Mouse (Mus musculus) embryo, embryonic 10 days (tissue): Measurements from ENCODE around the gene Olfr221.
"Not testable (repeated sequence)": the region's sequence is repeated elsewhere in the genome, so short reads cannot be mapped to it uniquely, and the experiment has no call there.

ENCODE experiments used
- DNase-seq: peaks from one replicate; pipeline ENCODE4 v3.0.0-alpha.2; 2015; ENCODE audit warnings: low spot score

Olfr221 gene

DNA sequence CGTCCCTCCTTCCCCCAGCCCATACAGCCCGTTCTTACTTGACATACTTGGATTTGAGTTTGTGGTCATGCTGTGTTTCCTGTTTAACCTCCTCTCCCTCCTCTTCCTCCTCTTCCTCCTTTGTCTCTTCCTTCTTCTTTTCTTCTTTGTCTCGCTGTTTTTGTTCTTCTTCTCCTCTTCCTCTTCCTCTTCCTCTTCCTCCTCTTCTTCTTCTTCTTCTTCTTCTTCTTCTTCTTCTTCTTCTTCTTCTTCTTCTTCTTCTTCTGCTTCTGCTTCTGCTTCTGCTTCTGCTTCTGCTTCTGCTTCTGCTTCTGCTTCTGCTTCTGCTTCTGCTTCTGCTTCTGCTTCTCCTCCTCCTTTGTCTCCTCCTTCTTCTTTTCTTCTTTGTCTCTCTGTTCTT lies at the start of gene Olfr221:
Gene Olfr221, minus strand, starts transcription at position 101 of the 400 bp plus-strand sequence.
- DNase-seq, result not testable (repeated sequence)

DNA sequence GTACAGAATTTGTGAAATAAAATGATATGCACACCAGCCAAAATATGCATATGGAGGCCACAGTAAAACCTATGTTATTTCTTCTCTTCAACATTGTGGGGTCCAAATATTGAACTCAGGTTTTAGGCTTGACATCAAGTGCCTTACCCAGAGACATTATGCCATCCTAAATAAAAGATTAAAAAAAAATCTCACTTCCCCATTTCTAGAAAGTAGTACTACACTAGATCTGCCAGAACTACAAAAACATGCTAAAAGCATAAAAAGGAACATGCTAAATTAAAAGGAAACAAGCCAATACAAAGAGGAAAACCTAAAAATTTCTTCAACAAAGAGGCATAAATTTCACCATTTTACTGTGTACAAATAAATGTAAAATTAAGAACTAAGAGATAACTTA lies 40.8 kb upstream of the Olfr221 start:
- no peak for DNase-seq

DNA sequence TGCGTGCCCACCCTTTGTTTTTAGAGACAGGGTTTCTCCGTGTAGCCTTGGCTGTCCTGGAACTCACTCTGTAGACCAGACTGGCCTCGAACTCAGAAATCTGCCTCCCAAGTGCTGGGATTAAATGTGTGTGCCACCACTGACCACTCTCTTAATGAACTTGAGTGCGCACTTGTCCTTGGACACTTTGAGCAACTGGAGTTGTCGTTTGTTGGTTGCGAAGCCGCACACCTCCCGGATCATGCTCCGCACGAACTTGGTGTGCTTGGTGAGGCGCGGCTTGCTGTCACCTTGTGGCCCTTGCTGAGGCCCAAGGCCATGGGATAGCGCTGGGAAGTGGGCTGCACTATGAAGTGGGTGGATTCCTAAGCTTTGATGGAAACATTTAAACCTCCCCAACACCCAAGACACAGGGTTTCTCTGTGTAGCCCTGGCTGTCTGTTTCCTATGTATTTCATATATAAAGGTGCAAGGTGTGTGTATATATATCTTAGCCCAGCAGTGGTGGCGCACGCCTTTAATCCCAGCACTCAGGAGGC lies 29.4 kb upstream of the Olfr221 start:
- no peak for DNase-seq

DNA sequence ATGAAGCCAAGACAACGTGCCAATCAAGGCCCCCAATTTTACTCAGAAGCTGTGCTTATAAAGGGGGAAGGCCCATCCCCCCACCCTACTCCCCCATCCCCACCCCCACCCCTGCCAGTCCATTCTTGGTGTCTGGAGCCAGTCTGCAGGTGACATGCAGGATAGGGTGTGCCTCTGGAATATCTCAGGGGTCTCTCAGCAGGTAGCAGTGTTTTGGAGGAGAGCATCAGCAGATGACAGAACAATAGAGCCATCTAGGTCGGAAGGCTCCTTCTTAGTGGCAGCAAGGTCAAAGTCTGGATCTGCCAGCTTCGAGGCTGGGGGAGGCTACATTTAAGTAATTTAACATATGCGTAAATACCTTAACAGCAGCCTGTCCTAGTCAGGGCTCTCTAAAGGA lies 23.9 kb upstream of the Olfr221 start:
- no peak for DNase-seq

DNA sequence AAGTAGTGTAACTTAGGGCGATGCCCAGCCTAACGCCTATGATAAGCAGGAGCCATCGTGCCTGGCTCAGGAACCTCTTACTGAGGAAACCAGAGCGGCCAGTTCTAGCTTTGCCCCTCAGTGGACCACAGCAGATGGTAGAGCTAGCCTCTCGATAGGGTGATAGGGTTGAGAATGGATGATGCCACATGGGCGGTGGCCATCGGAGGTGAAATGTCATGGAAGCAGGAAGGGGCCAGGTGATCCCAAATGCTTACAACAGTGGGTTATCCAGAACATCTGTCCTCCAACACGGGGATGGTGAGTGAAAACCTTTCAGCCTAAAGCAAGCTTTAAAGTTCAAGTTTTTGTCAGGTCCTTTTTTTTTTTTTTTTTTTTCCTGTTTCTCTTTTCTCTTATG lies 19.5 kb upstream of the Olfr221 start:
- no peak for DNase-seq

DNA sequence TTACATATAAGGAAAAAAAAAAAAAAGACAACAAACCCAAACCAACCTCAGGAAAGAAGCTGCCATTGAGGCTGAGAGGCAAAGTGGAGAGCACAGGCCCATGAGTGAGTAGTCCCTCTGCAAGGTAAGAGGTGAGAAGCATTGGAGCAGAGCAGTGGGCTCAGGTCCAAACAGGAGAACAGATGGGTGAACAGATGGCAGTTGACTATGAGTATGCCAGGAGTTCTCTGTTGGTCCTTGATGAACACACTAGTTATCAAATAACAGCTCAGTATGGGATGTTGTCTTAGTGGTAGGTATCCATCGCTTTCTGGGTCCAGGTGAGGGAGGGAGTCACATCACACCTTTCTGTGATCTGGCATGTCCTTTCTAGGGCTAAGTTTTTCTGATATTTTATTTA lies 18.5 kb upstream of the Olfr221 start:
- DNase-seq, result no peak

DNA sequence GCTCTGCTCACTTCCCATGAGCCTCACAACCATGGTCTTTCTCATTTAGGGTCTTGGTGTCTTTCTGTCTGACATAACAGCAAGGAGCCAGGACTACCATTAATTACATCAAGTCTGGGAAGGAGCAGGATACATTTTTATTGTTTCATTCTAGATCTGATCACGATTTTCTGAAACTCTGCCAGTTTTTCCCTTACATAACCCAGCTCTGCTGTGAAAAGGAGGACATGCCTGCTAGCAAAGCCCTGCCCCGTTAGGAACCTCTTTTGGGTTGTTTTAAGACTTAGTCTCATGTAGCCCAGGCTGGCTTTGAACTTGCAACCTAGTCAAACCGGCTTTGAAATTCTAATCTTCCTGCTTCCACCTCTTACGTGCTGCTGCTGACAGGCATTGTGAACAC lies 17.7 kb upstream of the Olfr221 start:
- no peak for DNase-seq

DNA sequence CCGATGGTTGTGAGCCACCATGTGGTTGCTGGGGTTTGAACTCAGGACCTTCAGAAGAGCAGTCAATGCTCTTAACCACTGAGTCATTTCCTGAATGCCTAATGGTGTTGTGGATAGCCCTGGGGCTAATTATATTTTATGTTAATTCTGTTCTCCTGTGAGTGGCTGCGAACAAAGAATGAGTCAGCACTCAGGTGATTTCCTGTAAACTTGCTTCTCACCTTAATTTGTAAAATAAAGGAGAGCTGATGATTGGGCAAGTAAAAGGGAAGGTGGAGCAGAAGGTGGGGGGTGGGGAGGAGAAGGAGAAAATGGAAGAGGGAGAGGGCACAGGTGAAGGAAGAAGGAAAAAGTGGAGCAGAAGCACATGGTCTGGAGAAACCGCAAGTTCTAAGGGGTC lies 10.5 kb upstream of the Olfr221 start:
- not testable (repeated sequence) for DNase-seq

DNA sequence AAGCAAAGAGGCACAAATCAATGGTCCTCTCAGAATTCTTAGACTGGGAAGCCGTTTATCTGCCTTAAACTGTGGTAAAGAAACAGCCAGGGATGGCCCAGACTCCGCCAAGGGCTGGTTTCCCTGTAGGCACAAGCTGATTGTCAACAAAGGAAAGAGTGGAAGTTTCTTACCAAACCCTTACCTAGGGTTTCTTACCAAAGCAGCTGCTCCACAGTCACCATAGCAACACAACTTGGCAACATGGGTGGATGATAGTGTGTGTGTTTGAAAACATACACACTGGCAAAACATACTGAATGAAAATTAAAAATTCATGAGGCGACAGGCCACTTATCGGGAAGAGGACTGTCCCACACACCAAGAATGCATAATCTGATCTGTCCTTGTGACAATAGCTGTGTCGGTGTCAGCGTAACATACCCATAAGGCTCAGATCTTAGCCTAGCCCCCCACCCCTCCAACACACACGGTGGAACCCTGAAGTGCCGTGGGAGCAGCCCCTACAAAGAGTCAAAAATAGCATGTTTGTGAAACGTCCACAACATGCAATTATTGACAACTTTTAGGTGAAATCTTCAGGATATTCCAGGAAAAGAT lies 3.8 kb upstream of the Olfr221 start:
- no peak for DNase-seq

DNA sequence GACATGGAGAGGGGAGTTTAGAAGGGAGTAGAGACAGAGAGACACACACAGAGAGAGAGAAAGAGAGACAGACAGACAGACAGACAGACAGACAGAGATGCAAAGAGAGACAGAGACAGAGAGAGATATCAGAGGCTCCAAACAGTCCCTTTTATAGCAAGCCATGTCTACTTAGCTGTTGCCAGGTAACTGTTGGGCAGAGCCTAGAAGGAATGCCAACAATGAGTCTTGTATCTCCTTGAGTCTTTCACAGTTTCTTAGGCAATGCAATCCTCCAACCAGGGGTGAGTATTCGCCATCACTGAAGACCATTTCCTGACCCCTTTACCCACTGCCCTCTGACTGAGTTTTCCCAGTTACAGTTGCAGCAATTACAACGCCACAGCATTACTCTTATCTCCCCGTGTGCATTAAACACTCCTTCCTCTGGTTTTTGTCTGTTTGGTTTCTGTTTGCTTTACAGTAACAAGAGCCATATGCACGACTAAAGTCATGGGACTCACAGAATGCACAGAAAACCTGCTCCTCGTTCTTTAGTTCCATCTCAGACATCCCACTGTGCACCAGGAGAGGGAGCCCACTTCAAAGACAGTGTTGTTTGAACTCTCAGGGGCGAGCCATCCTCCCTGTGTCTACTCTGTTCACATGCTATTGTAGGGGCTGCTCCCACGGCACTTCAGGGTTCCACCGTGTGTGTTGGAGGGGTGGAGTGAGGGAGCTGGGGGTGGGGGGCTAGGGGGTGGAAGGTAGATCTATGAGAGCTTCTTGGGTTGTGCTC lies 2.8 kb upstream of the Olfr221 start:
- DNase-seq, result peak; percentile 82

DNA sequence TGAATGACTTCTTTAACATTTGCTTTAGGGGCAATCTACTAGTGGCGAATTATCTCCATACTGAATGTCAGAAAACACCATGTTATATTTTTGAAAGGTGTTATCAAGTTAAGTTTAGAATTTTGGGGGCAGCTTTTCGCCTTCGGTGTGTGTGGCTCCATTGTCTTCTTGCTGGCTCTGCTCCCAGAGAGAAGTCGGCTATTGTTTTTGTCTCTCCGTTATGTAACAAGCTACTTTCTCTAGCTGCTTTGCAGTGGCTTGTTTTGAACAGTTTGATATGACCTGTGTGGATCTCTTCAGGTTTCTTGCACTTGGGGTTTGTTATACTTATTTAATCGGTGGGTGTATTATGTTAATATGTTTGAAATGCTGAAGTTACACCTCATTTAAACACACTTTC lies 1.2 kb upstream of the Olfr221 start:
- DNase-seq, result no peak

DNA sequence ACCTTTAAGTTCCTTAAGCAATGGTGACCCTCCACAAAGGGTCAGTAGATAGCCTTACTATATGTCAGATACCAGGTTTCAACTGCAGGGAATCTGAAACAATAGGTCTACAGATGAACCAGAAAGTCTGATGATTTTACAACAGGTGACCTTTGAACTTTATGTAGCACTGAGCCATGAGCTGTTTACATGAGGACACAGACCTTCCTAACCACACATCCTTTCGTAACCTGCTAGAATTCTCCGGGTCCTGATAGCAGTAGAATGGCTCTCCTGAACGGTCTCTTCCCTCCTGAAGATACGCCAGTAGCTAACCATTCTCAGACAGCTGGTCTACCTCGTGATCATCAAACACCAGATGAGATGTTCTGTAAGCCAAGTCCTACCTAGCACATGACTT lies 2.9 kb downstream of the Olfr221 start:
- DNase-seq, result no peak

DNA sequence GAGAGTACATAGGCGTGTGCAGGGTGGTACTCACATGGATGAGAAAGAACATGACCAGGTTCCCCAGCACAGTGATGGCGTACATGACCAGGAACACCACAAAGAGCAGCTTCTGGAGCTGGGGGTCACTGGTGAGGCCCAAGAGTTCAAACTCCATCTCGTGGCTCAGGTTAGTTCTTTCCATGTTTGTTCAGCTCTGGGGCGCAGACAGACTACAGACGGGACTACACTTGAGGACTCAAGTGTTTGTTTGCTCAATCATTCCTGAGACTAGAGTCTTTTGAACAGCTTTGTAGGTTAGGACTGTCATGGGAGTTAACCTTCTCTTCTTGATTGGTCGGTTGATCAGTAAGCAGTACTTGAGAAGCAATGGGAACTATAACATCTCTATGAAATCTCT lies 6.3 kb downstream of the Olfr221 start:
- DNase-seq, result no peak

DNA sequence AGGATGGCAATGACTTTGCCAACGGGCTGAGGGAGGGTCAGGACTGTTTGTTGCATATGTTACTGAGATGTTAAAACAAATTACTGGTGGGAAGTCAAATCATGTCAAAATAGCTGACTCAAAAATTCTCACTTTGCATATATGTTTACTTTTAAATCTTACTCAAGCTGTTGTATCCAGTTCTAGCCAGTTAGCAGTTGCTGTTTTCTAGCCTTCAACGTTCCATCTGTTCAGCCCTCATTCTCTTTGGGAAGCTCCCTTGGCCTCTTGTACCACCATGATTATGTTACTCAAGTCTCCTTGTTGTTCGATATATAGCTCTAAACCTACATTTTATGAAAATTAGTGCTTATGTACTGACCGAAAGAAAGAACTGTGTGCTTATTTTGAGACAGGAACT lies 15.9 kb downstream of the Olfr221 start:
- DNase-seq, result no peak

DNA sequence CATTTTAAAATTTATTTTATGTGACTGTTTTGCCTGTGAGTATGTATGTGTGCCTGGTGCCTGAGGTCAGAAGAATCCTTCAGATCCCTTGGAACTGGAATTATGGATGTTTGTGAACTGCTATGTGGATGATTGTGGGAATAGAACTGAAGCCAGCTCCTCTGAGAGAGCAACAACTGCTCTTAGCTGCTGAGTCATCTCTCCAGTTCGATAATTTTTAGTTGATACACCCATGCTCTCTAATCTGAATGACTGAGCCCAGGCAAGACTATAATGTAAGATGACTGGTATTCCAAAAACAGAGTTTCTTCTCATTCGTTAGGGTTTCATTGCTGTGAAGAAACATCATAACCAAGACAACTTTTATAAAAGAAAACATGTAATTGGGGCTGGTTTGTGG lies 18.1 kb downstream of the Olfr221 start:
- no peak for DNase-seq

DNA sequence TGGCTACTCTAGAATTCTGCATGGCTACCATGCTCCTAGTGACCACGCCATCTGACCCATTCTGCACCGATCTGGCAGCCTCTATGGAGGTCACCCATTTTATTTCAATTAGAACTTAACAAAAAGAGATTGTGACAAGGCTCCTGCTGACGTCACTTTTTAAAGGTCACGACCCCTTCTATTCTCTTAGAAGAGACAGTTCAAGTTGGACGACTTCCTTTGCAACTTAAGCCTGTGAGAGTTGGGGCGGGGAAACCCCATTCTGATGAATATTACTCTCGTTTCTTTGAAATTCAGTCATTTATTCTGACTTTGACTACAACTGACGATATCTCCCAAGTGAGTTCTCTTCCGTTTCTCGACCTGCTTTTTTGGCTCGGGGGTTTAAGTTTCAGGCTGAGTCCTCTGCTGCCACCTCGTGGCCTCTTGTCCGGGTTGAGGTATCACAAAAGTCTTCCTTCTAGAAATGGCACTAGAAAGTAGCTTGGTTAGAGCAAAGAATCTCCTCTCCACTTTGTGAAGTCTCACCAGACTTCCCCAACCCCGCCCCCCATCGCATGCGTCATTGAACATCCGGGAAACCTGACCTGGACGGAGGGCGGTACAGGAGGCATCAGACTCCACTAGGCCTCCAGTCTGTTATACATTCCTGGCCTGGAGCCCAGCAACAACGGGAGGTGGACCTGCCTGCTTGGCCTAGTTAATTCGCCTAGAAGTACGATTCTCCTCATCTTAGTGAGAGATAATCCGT lies 19.4 kb downstream of the Olfr221 start:
- peak; percentile 87 for DNase-seq

DNA sequence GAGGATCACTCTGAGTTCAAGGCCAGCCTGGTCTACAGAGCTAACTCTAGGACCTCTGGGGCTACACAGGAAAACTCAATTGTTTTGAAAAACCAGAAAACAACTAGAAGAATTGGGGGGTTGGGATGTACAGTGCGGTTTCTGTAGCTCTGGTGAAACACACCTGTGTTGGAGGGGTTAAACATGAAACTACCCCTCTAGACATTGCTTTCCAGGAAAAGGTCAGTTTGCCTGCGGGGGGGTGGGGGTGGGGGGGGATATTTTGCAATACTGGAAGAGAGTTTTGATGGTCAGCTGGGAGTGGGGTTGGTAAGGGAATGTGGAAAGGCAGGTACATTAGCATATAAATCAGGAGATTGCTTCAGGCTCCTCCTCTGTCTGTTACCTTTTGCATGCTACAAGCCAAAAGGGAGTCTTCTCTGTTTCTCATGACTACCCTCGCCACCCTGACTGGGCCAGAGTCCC lies 20.0 kb downstream of the Olfr221 start:
- DNase-seq, result no peak

DNA sequence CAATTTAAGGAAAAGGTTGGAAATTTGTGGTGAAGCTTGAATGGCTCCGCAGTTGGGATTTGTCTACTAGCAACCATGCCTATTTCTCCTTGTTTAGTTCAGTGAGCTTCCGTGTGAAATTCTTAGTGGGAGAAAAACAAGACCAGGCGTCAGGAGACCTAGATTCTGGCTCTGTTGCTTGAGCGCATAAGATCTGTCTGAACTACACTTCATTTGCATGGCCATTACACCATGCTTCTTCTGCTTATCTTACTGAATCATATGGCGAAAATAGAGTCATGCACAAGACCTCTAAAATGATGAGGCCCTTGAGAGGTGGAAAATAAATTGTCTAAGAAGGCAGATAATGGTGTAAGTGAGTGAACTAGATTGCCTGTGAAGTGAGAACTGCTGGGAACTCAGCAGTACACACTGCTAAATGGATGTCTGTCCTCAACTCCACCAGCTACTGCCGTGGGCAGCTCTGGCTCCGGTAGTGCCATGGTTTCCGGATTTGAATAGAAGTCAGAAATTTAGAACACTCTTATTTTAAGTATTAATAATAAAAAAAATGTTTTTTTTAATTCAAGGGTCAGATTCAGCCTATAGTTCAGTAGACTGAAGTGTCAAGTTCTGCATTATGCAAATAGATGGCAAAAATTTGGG lies 20.6 kb downstream of the Olfr221 start:
- DNase-seq, result no peak

DNA sequence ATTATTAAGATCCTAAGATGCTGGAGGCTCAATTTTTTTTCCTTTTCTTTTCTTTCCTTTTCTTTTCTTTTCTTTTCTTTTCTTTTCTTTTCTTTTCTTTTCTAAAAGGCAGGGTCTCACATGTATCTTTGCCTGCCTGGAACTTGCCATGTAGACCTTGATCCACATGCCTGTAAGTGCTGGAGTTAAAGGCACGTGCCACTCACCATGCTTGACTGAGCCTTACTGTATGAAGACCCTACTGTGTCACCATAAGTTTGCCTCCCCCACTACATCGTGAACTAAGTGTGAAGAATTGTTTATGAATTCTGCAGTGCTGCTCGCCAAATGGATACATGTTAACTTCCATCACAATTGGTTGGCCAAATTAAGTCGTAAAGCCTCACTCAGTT lies 21.1 kb downstream of the Olfr221 start:
- DNase-seq, result no peak

DNA sequence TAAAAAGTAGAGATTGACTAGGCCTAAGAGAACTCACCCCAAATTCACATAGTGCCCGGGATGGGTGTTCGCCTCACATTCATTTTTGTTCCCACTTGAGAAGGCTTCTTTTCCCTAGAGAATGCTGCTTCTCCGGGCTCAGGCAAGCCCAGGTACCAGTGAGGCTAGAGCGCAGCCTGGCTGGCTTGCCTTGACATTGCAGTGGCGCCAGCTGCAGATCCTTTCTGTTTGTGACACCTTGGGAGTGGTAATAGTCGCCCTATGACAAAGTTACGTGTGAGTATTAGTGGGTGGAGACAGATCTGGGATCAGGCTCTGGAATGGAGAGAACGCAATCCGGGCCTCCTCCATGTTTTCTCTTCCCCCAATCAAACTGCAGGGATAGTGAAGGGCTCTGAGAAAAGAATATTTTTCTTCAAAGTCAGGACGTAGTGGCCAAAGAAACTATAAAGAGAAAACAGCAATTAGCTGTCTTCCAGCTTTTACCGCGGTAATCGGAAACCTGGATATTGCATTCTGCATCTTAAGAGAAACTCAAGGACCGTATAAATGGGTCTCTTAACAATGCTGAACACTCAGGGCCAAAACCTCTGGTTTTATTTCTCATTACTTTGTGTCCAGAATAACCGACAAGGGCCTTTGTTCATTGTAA lies 21.6 kb downstream of the Olfr221 start, which contains the start of gene Zfp219:
Gene Zfp219, minus strand, starts transcription at position 248 of the 652 bp plus-strand sequence.
- peak; percentile 91 for DNase-seq

DNA sequence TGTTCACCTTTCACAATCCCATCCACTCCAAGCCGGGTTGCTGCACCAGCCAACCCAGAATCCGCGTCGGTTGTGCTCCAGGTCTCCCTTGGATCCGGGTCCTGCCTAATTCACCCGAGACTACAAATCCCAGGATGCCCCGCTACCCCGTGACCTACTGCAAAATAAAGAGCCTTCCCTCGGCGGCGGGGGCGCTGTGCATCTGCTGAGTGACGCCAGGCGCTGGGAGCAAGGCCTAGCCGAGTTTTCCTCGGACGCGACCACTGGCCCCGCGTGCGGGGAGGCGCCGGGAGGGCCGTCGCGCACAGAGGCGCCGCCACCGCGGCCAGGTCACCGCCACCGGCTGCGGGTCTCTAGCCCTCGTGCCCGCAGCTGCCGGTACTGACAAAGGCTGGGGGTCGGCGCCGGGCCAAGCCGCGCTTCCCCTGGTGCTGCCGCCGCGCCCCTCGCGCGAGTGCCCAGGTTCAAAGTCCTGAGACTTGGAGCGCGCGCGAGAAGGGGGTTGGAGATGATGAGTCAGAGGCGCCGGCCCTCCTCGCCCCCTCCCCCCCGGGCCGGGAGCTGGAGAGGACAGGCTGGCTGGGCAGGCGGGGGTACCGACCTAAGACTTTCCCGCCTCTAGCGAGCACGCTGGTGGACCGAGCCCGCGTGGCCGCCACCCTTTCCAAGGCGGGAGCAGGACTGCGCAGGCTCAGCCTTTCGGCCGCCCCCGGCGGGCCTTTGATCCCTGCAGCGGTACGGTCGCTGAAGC lies 22.5 kb downstream of the Olfr221 start:
- DNase-seq, result peak; percentile 99
